Mouse (Mus musculus): ENCODE measurements around the gene Sergef.

DNA sequence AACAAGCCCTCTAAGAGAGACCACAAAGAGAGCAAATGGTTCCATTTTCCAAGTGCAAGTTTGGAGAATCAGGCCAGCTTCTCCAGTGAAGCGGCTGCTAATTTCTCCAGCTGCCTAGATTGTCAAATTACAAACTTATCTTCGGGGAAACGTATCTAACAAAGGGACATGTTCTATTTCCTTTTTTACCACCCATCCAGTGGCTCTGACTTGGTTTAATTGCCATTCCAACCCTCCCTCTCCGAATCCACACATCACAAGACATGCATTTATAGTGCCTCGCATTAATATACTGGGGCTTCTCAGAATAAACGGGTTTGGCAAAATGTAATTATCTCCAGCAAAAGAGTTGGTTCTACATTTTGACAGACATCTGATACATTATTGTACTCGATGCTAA lies 88.4 kb downstream of the Sergef start:
- TF ChIP-seq POLR2A (IDR thresholded peaks at IDR 0.05; ENCODE audit: control insufficient read depth, extremely low read depth, insufficient read depth, low read length, poor library complexity) (no peak), CTCF (IDR thresholded peaks at IDR 0.05; ENCODE audit: borderline replicate concordance, control insufficient read depth, extremely low read depth, insufficient read depth, low read length, poor library complexity) (no peak)

Data from thymus, adult 2 months (tissue).